Mouse (Mus musculus) ES-Bruce4 (cell line): ENCODE measurements around the gene Slc37a3. TPM values are rescaled to one million over a fixed set of nuclear protein-coding genes. Genes with fewer than 3 reads are reported as not detected.
A peak's percentile ranks its signal among the peaks of the same experiment; 100 is the strongest.

Experiments used
- H3K27ac ChIP-seq: 2 replicates; pipeline ENCODE4 v1.5.1; 2012; ENCODE audit warnings: low read length, inconsistent platforms; ENCODE audit not compliant: insufficient read depth
- H3K27me3 ChIP-seq: 2 replicates; pipeline ENCODE4 v1.6.1; 2012; ENCODE audit warnings: mild to moderate bottlenecking, low read length, inconsistent platforms; ENCODE audit not compliant: control insufficient read depth, poor library complexity, insufficient read depth, severe bottlenecking
- H3K36me3 ChIP-seq: 2 replicates; pipeline ENCODE4 v1.6.1; 2012; ENCODE audit warnings: inconsistent platforms, mild to moderate bottlenecking, low read length, moderate library complexity; ENCODE audit not compliant: control insufficient read depth, poor library complexity, insufficient read depth, severe bottlenecking
- H3K4me1 ChIP-seq: one replicate; pipeline ENCODE4 v1.8.1; 2011; ENCODE audit warnings: low read length; ENCODE audit not compliant: control insufficient read depth, insufficient read depth
- H3K4me3 ChIP-seq: 2 replicates; pipeline ENCODE4 v1.5.1; 2011; ENCODE audit warnings: low read depth, mild to moderate bottlenecking, low read length
- H3K9ac ChIP-seq: 2 replicates; pipeline ENCODE4 v1.6.1; 2012; ENCODE audit warnings: low read depth, mild to moderate bottlenecking, inconsistent platforms; ENCODE audit not compliant: poor library complexity, severe bottlenecking
- H3K9me3 ChIP-seq: replicated peaks from 2 replicates; pipeline ENCODE4 v1.6.1; 2012; ENCODE audit warnings: mild to moderate bottlenecking, low read length, inconsistent platforms; ENCODE audit not compliant: control insufficient read depth, poor library complexity, insufficient read depth, severe bottlenecking
- CTCF ChIP-seq: IDR thresholded peaks from one replicate; pipeline ENCODE4 v1.8.1; 2011; ENCODE audit warnings: low read depth, low read length
- EP300 ChIP-seq: IDR thresholded peaks from 2 replicates; pipeline ENCODE4 v1.6.1; 2011; ENCODE audit warnings: low read depth, low read length; ENCODE audit not compliant: insufficient read depth
- POLR2A ChIP-seq: IDR thresholded peaks from one replicate; pipeline ENCODE4 v1.8.1; 2011; ENCODE audit warnings: low read length; ENCODE audit not compliant: insufficient read depth
- polyA plus RNA-seq: library from polyadenylated mRNA; stranded (reverse); fragments of >200 nt; gene quantifications from 2 replicates; pipeline ENCODE4 v1.2.4, GENCODE M21; 2011; ENCODE audit warnings: low read depth; ENCODE audit not compliant: missing spikeins, insufficient read depth, insufficient read length

Gene Slc37a3
- polyA plus RNA-seq, 1 experiment: 49.6 TPM

- peak; percentile 64; the same call in 1 of the 2 replicates for TF ChIP-seq EP300
- TF ChIP-seq CTCF: no peak
- Histone ChIP-seq H3K27me3 (no peaks in the 10 kb centered on the region), H3K4me1 (peaks cover 13% of the 10 kb centered on the region), H3K36me3 (peaks cover 34% of the 10 kb centered on the region), H3K4me3 (no peak overlapping the region), H3K9ac (no peak overlapping the region), H3K9me3 (no peaks in the 10 kb centered on the region), H3K27ac (peak overlapping the region; percentile 90)
These were observed 28.5 kb downstream of the Slc37a3 start for GRCm38 (mm10) chr6:39348946-39349345.

- peaks cover 39% of the 10 kb centered on the region for H3K36me3 ChIP-seq
- TF ChIP-seq CTCF: no peak
- no peak for TF ChIP-seq POLR2A
- TF ChIP-seq EP300: 0 out of 2 replicates have a peak, but pooled peaks have one; percentile 48
- no peak overlapping the region for H3K9ac ChIP-seq
These were observed 29.3 kb downstream of the Slc37a3 start for GRCm38 (mm10) chr6:39347880-39348814.

GRCm38 (mm10) chr6:39346991-39347501 lies 30.4 kb downstream of the Slc37a3 start:
- peak overlapping the region; percentile 90 for H3K27ac ChIP-seq
- peaks cover 48% of the 10 kb centered on the region for H3K36me3 ChIP-seq
- no peak overlapping the region for H3K4me3 ChIP-seq
- no peak overlapping the region for H3K9ac ChIP-seq
- no peaks in the 10 kb centered on the region for H3K27me3 ChIP-seq
- TF ChIP-seq POLR2A: no peak
- TF ChIP-seq CTCF: no peak
- no peaks in the 10 kb centered on the region for H3K9me3 ChIP-seq
- H3K4me1 ChIP-seq: peaks cover 13% of the 10 kb centered on the region

More at GRCm38 (mm10) chr6:39347880-39348814, 29.3 kb downstream of the Slc37a3 start:
- Histone ChIP-seq H3K4me3 (no peak overlapping the region), H3K27me3 (no peaks in the 10 kb centered on the region), H3K27ac (peak overlapping the region; percentile 90), H3K9me3 (no peaks in the 10 kb centered on the region), H3K4me1 (peaks cover 13% of the 10 kb centered on the region)

GRCm38 (mm10) chr6:39345430-39345829 lies 32.0 kb downstream of the Slc37a3 start:
- Histone ChIP-seq H3K9ac (no peak overlapping the region), H3K27ac (no peak overlapping the region), H3K4me1 (peaks cover 13% of the 10 kb centered on the region), H3K27me3 (no peaks in the 10 kb centered on the region), H3K36me3 (peaks cover 48% of the 10 kb centered on the region), H3K9me3 (no peaks in the 10 kb centered on the region), H3K4me3 (no peak overlapping the region)
- no peak for TF ChIP-seq CTCF
- TF ChIP-seq EP300: no peak
- no peak for TF ChIP-seq POLR2A

- Histone ChIP-seq H3K36me3 (peaks cover 42% of the 10 kb centered on the region), H3K4me1 (peaks cover 7% of the 10 kb centered on the region)
- TF ChIP-seq POLR2A (no peak), EP300 (no peak), CTCF (peak; percentile 99)
These were observed 33.5 kb downstream of the Slc37a3 start for GRCm38 (mm10) chr6:39344020-39344419.

GRCm38 (mm10) chr6:39341798-39342197 lies 35.7 kb downstream of the Slc37a3 start:
- H3K4me1 ChIP-seq: no peaks in the 10 kb centered on the region
- H3K9ac ChIP-seq: no peak overlapping the region
- H3K9me3 ChIP-seq: no peaks in the 10 kb centered on the region
- no peak overlapping the region for H3K27ac ChIP-seq
- TF ChIP-seq CTCF (no peak), EP300 (no peak), POLR2A (no peak)
- peaks cover 46% of the 10 kb centered on the region for H3K36me3 ChIP-seq
- H3K27me3 ChIP-seq: no peaks in the 10 kb centered on the region
- H3K4me3 ChIP-seq: no peak overlapping the region

More at GRCm38 (mm10) chr6:39344020-39344419, 33.5 kb downstream of the Slc37a3 start:
- Histone ChIP-seq H3K27me3 (no peaks in the 10 kb centered on the region), H3K9me3 (no peaks in the 10 kb centered on the region), H3K27ac (no peak overlapping the region), H3K9ac (no peak overlapping the region), H3K4me3 (no peak overlapping the region)
